Mouse (Mus musculus) testis, adult 2 months (tissue): ENCODE results near the gene Pold3.

ENCODE experiments used
- CTCF ChIP-seq: fragments of 200-500 bp; IDR thresholded peaks from 2 replicates; pipeline ENCODE4 v1.5.1; 2012; ENCODE audit warnings: low read depth, mild to moderate bottlenecking, inconsistent platforms, low read length, moderate library complexity; ENCODE audit not compliant: control insufficient read depth, insufficient read depth, insufficient replicate concordance
- POLR2A ChIP-seq: fragments of 200-500 bp; IDR thresholded peaks from 2 replicates; pipeline ENCODE4 v1.6.1; 2012; ENCODE audit warnings: low read depth, mild to moderate bottlenecking, inconsistent platforms, low read length, moderate library complexity; ENCODE audit not compliant: control insufficient read depth

DNA sequence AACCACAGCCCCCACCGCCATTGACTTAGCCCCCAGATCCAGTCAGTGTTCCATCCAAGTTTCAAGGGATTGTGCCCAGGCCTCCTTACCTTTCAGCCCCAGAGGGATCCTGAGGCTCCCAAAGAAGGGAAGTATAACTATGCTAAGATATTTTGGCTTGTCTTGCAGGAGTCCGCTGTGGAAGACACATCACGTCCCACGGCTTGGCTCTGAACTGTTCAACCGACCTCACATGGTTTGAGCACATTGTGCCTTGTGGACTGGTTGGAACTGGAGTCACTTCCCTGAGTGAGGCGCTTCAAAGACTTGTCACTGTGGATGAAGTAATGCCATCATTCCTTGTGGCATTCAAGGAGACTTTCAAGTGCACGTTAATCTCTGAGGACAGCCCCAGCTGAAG is 38.6 kb upstream of the Pold3 start:
- TF ChIP-seq CTCF (no peak), POLR2A (no peak)
